Mouse (Mus musculus) forebrain, embryonic 11.5 days (tissue): ENCODE data around the gene Gjd3. TPM values are rescaled to one million over a fixed set of nuclear protein-coding genes. Genes with fewer than 3 reads are reported as not detected.

Experiments
- ATAC-seq: fragments of 200-750 bp; cut with Nextera tagmentation; replicated peaks from 2 replicates; pipeline ENCODE4 v1.8.0; 2017; ENCODE audit warnings: moderate TSS enrichment; ENCODE audit not compliant: low FRiP score
- DNase-seq: peaks from one replicate; pipeline ENCODE4 v3.0.0-alpha.2; 2017; ENCODE audit warnings: low spot score
- H3K27ac ChIP-seq: fragments of 300-500 bp; sonication (generic); 2 replicates; pipeline ENCODE4 v1.5.1; 2014; ENCODE audit warnings: low read depth, low read length
- H3K27me3 ChIP-seq: fragments of 300-500 bp; sonication (generic); 2 replicates; pipeline ENCODE4 v1.6.1; 2014; ENCODE audit warnings: mild to moderate bottlenecking, low read length, mixed read lengths; ENCODE audit not compliant: control insufficient read depth, insufficient read depth
- H3K36me3 ChIP-seq: fragments of 300-500 bp; sonication (generic); 2 replicates; pipeline ENCODE4 v1.6.1; 2014; ENCODE audit warnings: mild to moderate bottlenecking, low read length, moderate library complexity, mixed read lengths; ENCODE audit not compliant: control insufficient read depth, insufficient read depth
- H3K4me1 ChIP-seq: fragments of 300-500 bp; sonication (generic); replicated peaks from 2 replicates; pipeline ENCODE4 v1.6.1; 2014; ENCODE audit warnings: low read length, mixed read lengths; ENCODE audit not compliant: control insufficient read depth, insufficient read depth
- H3K4me2 ChIP-seq: fragments of 300-500 bp; sonication (generic); 2 replicates; pipeline ENCODE4 v1.6.1; 2014; ENCODE audit warnings: low read depth, mild to moderate bottlenecking, low read length, moderate library complexity, mixed read lengths; ENCODE audit not compliant: severe bottlenecking
- H3K4me3 ChIP-seq: fragments of 300-500 bp; sonication (generic); 2 replicates; pipeline ENCODE4 v1.5.1; 2014; ENCODE audit warnings: low read depth, low read length
- H3K9ac ChIP-seq: fragments of 300-500 bp; sonication (generic); 2 replicates; pipeline ENCODE4 v1.6.1; 2014; ENCODE audit warnings: low read length
- H3K9me3 ChIP-seq: fragments of 300-500 bp; sonication (generic); 2 replicates; pipeline ENCODE4 v1.6.1; 2016; ENCODE audit warnings: low read length, mixed read lengths; ENCODE audit not compliant: control insufficient read depth
- whole genome bisulfite sequencing: fragments of 180-500 bp; shearing (Covaris S2); extraction: QIAGEN DNeasy Blood & Tissue Kit; methylation state at CpG from one replicate; pipeline ENCODE4 v1.1.7; 2014; 5-methylcytosine and 5-hydroxymethylcytosine counted together
- polyA plus RNA-seq: library from polyadenylated mRNA; unstranded; fragments of >200 nt; fragmentation: Nextera tagmentation; extraction: Ambion mirVana; gene quantifications from 2 replicates; pipeline ENCODE4 v1.2.1, GENCODE M21; 2014

Gene Gjd3
- polyA plus RNA-seq, 1 experiment from 2014 or later, result 0.23 TPM

DNA sequence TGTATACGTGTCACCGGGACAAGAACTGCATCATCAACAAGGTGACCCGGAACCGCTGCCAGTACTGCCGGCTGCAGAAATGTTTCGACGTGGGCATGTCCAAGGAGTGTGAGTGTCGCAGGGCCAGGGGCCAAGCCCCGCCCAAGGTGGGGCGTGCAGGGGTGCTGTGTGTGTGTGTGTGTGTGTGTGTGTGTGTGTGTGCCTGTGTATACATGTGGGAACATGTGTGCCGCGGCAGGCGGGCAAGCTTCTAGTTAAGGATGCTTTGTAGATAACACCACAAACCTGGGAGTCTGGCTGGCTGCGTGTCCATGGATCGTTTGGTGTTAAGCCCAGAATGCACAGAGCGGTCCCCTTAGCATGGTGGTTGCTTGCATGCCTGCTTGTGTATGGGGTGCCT, 14.7 kb downstream of the Gjd3 start:
- H3K9me3 ChIP-seq, result no peaks in the 10 kb centered on the region
- peak overlapping the region; percentile 43; the same call in 1 of the 2 replicates for H3K4me2 ChIP-seq
- no peak overlapping the region for H3K4me3 ChIP-seq
- H3K27me3 ChIP-seq, result no peaks in the 10 kb centered on the region
- H3K4me1 ChIP-seq, result peaks cover 78% of the 10 kb centered on the region
- no peak for ATAC-seq
- 82% methylated on average over 16 of the region's 16 CpGs for WGBS
- peak; percentile 51 for DNase-seq
- H3K9ac ChIP-seq, result no peak overlapping the region; the same call in 1 of the 2 replicates
- peak overlapping the region; percentile 86 for H3K27ac ChIP-seq
- H3K36me3 ChIP-seq, result no peaks in the 10 kb centered on the region; the same call in 1 of the 2 replicates

DNA sequence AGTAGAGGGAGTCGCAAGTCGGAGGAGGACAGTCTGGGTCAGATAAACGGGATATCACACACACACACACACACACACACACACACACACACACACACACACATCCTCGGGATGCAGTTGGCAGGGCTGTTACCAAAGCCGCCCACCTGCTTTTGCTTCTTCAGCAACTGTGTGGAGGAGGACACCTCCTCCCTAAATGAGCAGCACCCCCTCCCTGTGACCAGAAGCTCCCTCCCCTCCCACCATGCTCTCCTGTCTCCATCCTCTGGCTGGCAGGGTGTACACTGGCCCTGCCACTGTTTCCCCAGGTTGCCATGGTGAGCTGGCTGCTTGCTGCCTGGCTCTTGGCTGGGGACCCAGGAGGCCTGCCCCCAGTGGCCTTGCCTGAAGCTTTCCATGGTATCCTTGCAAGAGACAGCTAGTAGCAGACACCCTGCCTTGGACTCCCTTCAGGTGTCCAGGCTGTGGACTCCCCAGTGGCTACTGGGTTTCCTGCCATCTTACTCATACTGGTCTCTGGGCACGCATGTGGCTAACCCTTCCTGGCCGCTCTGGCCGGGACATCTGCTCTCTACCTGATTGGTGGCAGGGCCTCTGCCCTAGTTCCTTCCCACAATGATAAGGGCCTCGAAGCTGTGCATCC, 16.2 kb downstream of the Gjd3 start:
- Histone ChIP-seq H3K36me3 (no peaks in the 10 kb centered on the region; the same call in 1 of the 2 replicates), H3K27ac (peak overlapping the region; percentile 14; the same call in 1 of the 2 replicates), H3K27me3 (peaks cover 11% of the 10 kb centered on the region), H3K4me1 (peaks cover 91% of the 10 kb centered on the region), H3K4me2 (no peak overlapping the region), H3K9me3 (no peaks in the 10 kb centered on the region), H3K4me3 (no peak overlapping the region), H3K9ac (no peak overlapping the region)
- DNase-seq (peak; percentile 71), ATAC-seq (no peak)
- 45% methylated on average over 9 of the region's 9 CpGs for WGBS

DNA sequence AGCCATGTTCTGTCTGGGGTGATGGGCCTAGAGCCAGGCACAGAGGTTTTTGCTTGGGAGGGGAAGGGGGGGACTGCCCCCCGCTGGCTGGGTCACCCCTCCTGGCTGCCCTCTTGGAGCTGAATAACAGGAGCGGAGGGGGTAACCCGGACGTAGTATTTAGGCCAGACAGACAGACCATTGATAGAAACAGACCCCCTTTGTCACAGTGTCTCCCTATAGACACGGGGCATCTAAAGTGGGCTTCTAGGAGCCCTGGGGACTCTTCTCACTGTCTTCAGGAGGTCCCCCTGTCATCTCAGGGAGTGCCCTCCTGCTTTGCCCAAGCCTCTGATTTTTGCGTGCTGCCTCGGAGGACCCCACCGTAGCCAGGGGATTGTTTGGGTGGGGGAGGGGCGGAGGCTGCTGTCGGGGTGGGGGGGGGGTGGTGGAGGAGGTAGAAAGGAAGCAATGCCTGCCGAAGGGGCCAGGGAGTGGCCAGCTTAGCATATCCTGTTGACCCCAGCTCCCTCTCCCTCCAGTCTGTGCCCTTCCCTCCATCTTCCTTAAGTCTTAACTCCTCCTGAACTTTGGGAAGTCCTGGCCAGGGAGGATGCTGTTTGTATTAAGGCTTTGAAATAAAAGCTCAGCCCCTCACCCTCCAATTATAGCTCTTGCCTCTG, 17.3 kb downstream of the Gjd3 start:
- H3K27ac ChIP-seq, result peak overlapping the region; percentile 21; the same call in 1 of the 2 replicates
- H3K9me3 ChIP-seq, result no peaks in the 10 kb centered on the region
- peaks cover 19% of the 10 kb centered on the region for H3K27me3 ChIP-seq
- peak overlapping the region; percentile 41; the same call in 1 of the 2 replicates for H3K9ac ChIP-seq
- peak; percentile 57 for DNase-seq
- peaks cover 91% of the 10 kb centered on the region for H3K4me1 ChIP-seq
- no peak overlapping the region for H3K4me3 ChIP-seq
- H3K4me2 ChIP-seq, result peak overlapping the region; percentile 100; the same call in 1 of the 2 replicates
- no peaks in the 10 kb centered on the region; the same call in 1 of the 2 replicates for H3K36me3 ChIP-seq
- 4% methylated on average over 11 of the region's 11 CpGs for WGBS
- no peak for ATAC-seq

DNA sequence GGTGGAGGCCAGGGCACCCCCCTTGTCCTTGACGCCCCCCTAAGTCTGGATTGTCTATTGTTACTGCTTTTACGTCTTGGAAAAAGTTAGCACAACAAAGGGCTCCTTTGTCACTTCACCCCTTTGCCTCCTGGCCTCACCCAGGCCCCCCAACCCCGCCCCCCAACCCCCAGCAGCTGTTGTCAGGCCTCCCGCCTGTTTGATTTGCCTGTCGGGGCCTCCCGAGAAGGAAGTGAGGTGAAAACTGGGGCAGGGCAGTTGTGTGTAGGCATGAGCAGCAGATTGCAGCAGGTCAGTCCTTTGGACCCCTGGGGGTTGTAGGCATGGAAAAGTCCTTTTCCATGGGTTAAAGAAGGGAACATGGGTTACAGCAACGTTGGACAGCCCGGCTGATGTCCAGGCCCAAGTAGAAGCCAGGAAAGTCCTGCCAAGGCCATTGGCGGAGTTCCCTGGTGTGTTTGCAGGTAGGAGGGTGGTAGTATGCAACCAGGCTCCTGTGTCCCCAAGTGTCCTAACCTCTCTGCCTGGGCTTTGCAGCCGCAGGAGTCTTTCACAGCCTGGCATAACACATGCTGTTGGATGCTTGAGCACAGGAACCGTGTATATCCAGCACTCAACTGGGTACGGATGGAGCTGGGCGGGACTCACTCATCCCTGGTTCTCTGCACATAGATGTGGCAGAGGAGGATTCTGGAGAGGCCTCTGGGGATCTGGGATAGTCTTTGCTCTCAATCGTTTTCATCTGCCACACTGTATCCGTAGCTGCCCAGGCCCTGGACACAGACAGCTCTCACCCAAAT, 18.0 kb downstream of the Gjd3 start:
- Histone ChIP-seq H3K9me3 (no peaks in the 10 kb centered on the region), H3K4me3 (no peak overlapping the region), H3K27me3 (peaks cover 19% of the 10 kb centered on the region), H3K4me2 (peak overlapping the region; percentile 100), H3K9ac (peak overlapping the region; percentile 44), H3K27ac (peak overlapping the region; percentile 26; the same call in 1 of the 2 replicates), H3K36me3 (no peaks in the 10 kb centered on the region), H3K4me1 (peaks cover 85% of the 10 kb centered on the region)
- DNase-seq (peak; percentile 58), ATAC-seq (no peak)
- WGBS, result 22% methylated on average over 15 of the region's 15 CpGs

DNA sequence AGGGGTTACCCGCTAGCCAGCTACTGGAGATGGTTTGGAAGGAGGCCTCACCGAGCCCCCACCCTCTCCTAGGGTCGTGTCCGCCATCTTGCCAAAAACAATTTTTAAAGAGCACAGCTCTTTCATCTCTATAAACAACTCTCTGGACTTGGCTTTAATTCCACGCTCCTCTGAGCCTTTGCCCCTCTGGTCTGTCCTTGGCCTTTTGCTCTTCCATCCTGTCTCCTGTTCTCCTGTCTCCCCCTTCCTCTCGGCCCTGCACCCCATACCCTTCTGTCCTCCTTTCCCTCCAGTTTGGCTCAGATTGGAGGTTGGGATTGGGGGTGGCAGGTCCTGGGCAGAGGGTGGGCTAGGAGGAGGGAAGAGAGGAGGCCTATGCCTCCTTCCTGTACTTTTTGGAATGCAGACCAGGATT, 18.6 kb downstream of the Gjd3 start:
- H3K4me1 ChIP-seq, result peaks cover 85% of the 10 kb centered on the region
- no peaks in the 10 kb centered on the region for H3K36me3 ChIP-seq
- peak overlapping the region; percentile 31; the same call in 1 of the 2 replicates for H3K27ac ChIP-seq
- peak overlapping the region; percentile 44 for H3K9ac ChIP-seq
- peak overlapping the region; percentile 100 for H3K4me2 ChIP-seq
- WGBS, result 26% methylated on average over 6 of the region's 6 CpGs
- ATAC-seq (no peak), DNase-seq (peak; percentile 40)
- peaks cover 19% of the 10 kb centered on the region for H3K27me3 ChIP-seq
- peak overlapping the region; percentile 35; the same call in 1 of the 2 replicates for H3K4me3 ChIP-seq
- no peaks in the 10 kb centered on the region for H3K9me3 ChIP-seq

DNA sequence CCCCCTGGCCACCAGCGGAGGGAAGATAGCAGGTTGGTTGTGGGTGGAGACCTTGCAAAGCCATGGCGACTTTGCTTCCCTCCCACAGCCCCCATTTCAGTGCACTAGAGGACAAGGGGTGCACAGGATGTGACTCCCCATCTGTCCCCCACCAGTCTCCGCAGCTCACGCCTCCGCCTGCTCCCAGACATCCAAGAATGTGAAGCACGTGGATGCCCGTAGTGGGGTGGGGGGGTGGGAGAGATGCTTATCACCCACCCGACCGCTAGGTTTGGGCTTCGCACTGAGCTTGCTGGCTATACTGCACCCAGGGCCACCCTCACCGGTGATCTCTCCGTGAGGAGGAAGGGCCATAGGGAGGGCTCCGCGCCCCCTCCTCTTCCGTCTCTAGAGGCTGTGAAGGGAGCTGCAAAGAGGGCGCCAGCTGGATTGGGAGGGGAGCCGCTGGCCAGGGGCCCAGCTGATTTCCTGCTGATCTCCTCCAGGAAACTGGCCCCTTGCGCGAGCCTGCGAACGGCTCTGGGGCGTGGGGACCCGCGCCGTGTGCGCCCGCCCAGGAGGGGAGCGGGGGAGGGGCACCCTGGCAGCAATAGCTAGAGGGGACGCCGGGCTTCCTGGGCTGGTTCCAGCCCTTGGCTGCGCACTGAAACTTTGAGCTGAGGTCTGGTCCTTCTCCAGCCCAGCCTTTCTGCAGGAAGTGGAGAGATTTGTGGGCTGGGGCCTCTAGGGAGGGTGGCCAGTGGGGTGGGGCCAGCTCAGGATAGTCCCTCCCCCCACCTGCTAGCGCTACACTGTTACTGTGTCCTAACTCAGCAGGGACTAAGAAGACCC, 19.4 kb downstream of the Gjd3 start:
- 2% methylated on average over 27 of the region's 32 CpGs for WGBS
- Histone ChIP-seq H3K9ac (peak overlapping the region; percentile 61), H3K9me3 (no peaks in the 10 kb centered on the region), H3K27me3 (peaks cover 19% of the 10 kb centered on the region), H3K36me3 (no peaks in the 10 kb centered on the region), H3K4me3 (peak overlapping the region; percentile 35), H3K4me1 (peaks cover 82% of the 10 kb centered on the region), H3K27ac (peak overlapping the region; percentile 31; the same call in 1 of the 2 replicates), H3K4me2 (peak overlapping the region; percentile 100)
- peak; percentile 16; the same call in 1 of the 2 replicates for ATAC-seq
- peak; percentile 74 for DNase-seq

DNA sequence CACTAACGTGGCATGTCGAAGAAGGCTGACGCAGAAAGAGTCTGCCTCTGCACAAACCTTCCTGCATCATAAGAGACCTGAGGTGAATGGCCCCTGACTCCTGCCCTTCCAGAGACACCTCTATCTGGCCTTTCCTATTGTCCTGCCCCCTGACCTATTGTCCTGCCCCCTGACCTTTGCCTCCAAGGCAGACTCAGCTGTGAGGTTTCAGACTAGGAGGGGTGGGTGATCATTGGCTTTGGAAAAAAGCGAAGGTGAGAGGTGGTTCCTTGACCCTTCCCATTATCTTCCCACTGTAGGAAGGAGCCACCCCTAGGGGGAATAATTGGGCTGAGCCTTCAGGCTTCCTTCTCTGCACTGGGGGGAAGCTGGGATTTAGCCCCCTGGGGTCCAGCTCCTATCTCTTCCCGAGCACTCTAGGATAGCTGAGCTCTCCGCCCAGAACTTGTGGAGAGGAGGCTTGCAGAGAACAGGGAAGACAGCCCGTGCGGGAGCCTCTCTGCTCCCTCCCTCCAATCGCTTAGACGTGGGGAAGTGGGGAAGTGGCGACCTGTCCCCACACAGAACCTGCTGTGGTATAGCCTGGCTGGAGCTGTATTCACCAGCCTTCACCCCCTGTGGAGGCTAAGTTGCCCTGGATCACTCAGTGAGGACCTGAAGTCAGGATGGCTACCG, 20.3 kb downstream of the Gjd3 start:
- Histone ChIP-seq H3K27me3 (peaks cover 19% of the 10 kb centered on the region), H3K4me1 (peaks cover 74% of the 10 kb centered on the region), H3K9me3 (no peaks in the 10 kb centered on the region), H3K36me3 (no peaks in the 10 kb centered on the region), H3K27ac (no peak overlapping the region), H3K4me2 (peak overlapping the region; percentile 100), H3K9ac (peak overlapping the region; percentile 61), H3K4me3 (peak overlapping the region; percentile 35)
- ATAC-seq (no peak), DNase-seq (no peak)
- 5% methylated on average over 12 of the region's 12 CpGs for WGBS
